Mouse (Mus musculus): ENCODE data around the gene Efna2. TPM values are rescaled to one million over a fixed set of nuclear protein-coding genes. Genes with fewer than 3 reads are reported as not detected.

Efna2 gene
- total and polyA plus RNA-seq, 3 experiments = 0.23 to 1.5 (median 0.86) TPM

GRCm38 (mm10) chr10:80236145-80236825, 57.0 kb downstream of the Efna2 start:
- H3K27ac ChIP-seq (ENCODE audit: insufficient read depth, low read depth) = no peak overlapping the region
- TF ChIP-seq USF1 (IDR thresholded peaks at IDR 0.05; ENCODE audit: low read depth, low read length) = no peak
- TF ChIP-seq HCFC1 (IDR thresholded peaks at IDR 0.05; ENCODE audit: low read depth, low read length) = no peak
- TF ChIP-seq ZMIZ1 (IDR thresholded peaks at IDR 0.05; ENCODE audit: low read depth, low read length) = no peak
- TF ChIP-seq RCOR1 (conservative IDR thresholded peaks at IDR 0.05; ENCODE audit: low read depth, low read length) = no peak
- no peak for TF ChIP-seq KAT2A (IDR thresholded peaks at IDR 0.05; ENCODE audit: insufficient replicate concordance, low read length)
- TF ChIP-seq MXI1 (IDR thresholded peaks at IDR 0.05; ENCODE audit: low read depth, low read length) = no peak
- TF ChIP-seq MYC (IDR thresholded peaks at IDR 0.05; ENCODE audit: low read depth, low read length) = no peak
- no peak for TF ChIP-seq CHD2 (IDR thresholded peaks at IDR 0.05; ENCODE audit: low read length)
- no peak for TF ChIP-seq E2F4 (IDR thresholded peaks at IDR 0.05; ENCODE audit: insufficient replicate concordance, low read depth, low read length)
- no peak for TF ChIP-seq PAX5 (IDR thresholded peaks at IDR 0.05; ENCODE audit: low read length)
- TF ChIP-seq MEF2A (IDR thresholded peaks at IDR 0.05; ENCODE audit: borderline replicate concordance, low read depth, low read length) = no peak
- TF ChIP-seq NRF1 (IDR thresholded peaks at IDR 0.05; ENCODE audit: low read depth, low read length) = no peak
- TF ChIP-seq JUN (IDR thresholded peaks at IDR 0.05; ENCODE audit: insufficient read depth, low read depth, low read length) = no peak
- H3K9me3 ChIP-seq (replicated peaks; ENCODE audit: low read length) = no peaks in the 10 kb centered on the region
- no peak for DNase-seq (ENCODE audit: extremely low read depth)
- H3K36me3 ChIP-seq (replicated peaks in 1 of 2; ENCODE audit: control insufficient read depth in 1 of 2, insufficient read depth in 1 of 2, low read length in 1 of 2) = peaks cover 93 to 97% of the 10 kb centered on the region in 2 experiments
- H3K9ac ChIP-seq (ENCODE audit: insufficient read depth, low read depth) = no peak overlapping the region
- H3K27me3 ChIP-seq (replicated peaks) = no peaks in the 10 kb centered on the region
- dilution Hi-C loops (cut with MboI; ENCODE audit: extremely low pct_ligation_motif_present, extremely low pct_unique_long_range_greater_than_20kb, low sequenced_read_pairs) (no loop called here), in situ Hi-C loops (cut with MboI; ENCODE audit: low pct_ligation_motif_present, low pct_unique_long_range_greater_than_20kb, low sequenced_read_pairs) (no loop called here)
- H3K4me1 ChIP-seq (ENCODE audit: control insufficient read depth in 1 of 2, insufficient read depth in 2 of 2) = no peaks in the 10 kb centered on the region
- H3K4me3 ChIP-seq (replicated peaks in 1 of 3; ENCODE audit: low read depth in 2 of 3, low read length in 2 of 3, poor library complexity in 1 of 3) = no peak overlapping the region
- no peaks in the 10 kb centered on the region for H3K79me2 ChIP-seq (replicated peaks; ENCODE audit: control insufficient read depth, extremely low read depth, insufficient read depth, poor library complexity, severe bottlenecking)
- H3K4me2 ChIP-seq (ENCODE audit: insufficient read depth, low read depth, poor library complexity, severe bottlenecking) = no peak overlapping the region

GRCm38 (mm10) chr10:80237020-80237419, 57.7 kb downstream of the Efna2 start:
- TF ChIP-seq RCOR1 (conservative IDR thresholded peaks at IDR 0.05; ENCODE audit: low read depth, low read length) (no peak), SMC3 (IDR thresholded peaks at IDR 0.05; ENCODE audit: low read depth, low read length) (no peak), USF1 (IDR thresholded peaks at IDR 0.05; ENCODE audit: low read depth, low read length) (no peak), MAFK (IDR thresholded peaks at IDR 0.05; ENCODE audit: insufficient replicate concordance, low read length) (no peak), ZMIZ1 (IDR thresholded peaks at IDR 0.05; ENCODE audit: low read depth, low read length) (no peak), ZNF384 (IDR thresholded peaks at IDR 0.05; ENCODE audit: low read depth, low read length) (no peak), KAT2A (IDR thresholded peaks at IDR 0.05; ENCODE audit: insufficient replicate concordance, low read length) (no peak), MEF2A (IDR thresholded peaks at IDR 0.05; ENCODE audit: borderline replicate concordance, low read depth, low read length) (no peak), HCFC1 (IDR thresholded peaks at IDR 0.05; ENCODE audit: low read depth, low read length) (no peak), JUND (conservative IDR thresholded peaks at IDR 0.05; ENCODE audit: low read depth, low read length) (no peak), PAX5 (IDR thresholded peaks at IDR 0.05; ENCODE audit: low read length) (no peak), MXI1 (IDR thresholded peaks at IDR 0.05; ENCODE audit: low read depth, low read length) (no peak), IRF4 (IDR thresholded peaks at IDR 0.05; ENCODE audit: low read depth, low read length) (no peak), USF2 (conservative IDR thresholded peaks at IDR 0.05; ENCODE audit: low read depth, low read length) (no peak), BHLHE40 (IDR thresholded peaks at IDR 0.05; ENCODE audit: low read depth, low read length) (no peak), POLR2AphosphoS2 (IDR thresholded peaks at IDR 0.05; ENCODE audit: low read depth, low read length) (no peak)
- H3K27ac ChIP-seq (ENCODE audit: insufficient read depth, low read depth) = no peak overlapping the region
- no peaks in the 10 kb centered on the region for H3K27me3 ChIP-seq (replicated peaks)
- in situ Hi-C loops (cut with MboI; ENCODE audit: low pct_ligation_motif_present, low pct_unique_long_range_greater_than_20kb, low sequenced_read_pairs) = no loop called here
- no peak for DNase-seq (ENCODE audit: extremely low read depth)
- dilution Hi-C loops (cut with MboI; ENCODE audit: extremely low pct_ligation_motif_present, extremely low pct_unique_long_range_greater_than_20kb, low sequenced_read_pairs) = no loop called here
- no peaks in the 10 kb centered on the region for H3K79me2 ChIP-seq (replicated peaks; ENCODE audit: control insufficient read depth, extremely low read depth, insufficient read depth, poor library complexity, severe bottlenecking)
- H3K4me3 ChIP-seq (replicated peaks in 1 of 3; ENCODE audit: low read depth in 2 of 3, low read length in 2 of 3, poor library complexity in 1 of 3) = no peak overlapping the region
- no peaks in the 10 kb centered on the region for H3K9me3 ChIP-seq (replicated peaks; ENCODE audit: low read length)
- H3K9ac ChIP-seq (ENCODE audit: insufficient read depth, low read depth) = no peak overlapping the region
- H3K4me1 ChIP-seq (ENCODE audit: control insufficient read depth in 1 of 2, insufficient read depth in 2 of 2) = no peaks in the 10 kb centered on the region
- peaks cover 92 to 96% of the 10 kb centered on the region in 2 experiments for H3K36me3 ChIP-seq (replicated peaks in 1 of 2; ENCODE audit: control insufficient read depth in 1 of 2, insufficient read depth in 1 of 2, low read length in 1 of 2)
- no peak overlapping the region for H3K4me2 ChIP-seq (ENCODE audit: insufficient read depth, low read depth, poor library complexity, severe bottlenecking)

All from CH12.LX (cell line).